Mouse (Mus musculus): Measurements from ENCODE around the gene Insig1.

DNA sequence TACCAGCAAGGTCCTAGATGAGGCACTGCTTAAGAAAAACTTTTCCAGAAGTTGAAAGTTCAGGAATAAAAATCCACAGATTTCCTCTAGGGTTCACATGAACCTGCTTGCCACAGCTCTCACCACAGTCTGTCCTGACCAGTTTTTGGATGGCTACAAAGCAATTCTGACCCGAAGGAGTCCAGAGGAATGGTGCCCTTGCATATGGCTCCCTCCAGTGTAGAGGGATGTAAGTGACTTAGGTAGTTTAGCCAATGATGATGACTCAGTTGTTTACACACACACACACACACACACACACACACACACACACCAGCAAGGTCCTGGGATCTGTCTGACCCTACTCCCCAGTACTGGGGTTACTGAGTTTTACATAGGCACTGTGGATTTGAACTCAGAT, 19.4 kb downstream of the Insig1 start:
- TF ChIP-seq POLR2A (IDR thresholded peaks at IDR 0.05; ENCODE audit: borderline replicate concordance, extremely low read depth, insufficient read depth, insufficient read length, poor library complexity, severe bottlenecking) (no peak), CTCF (IDR thresholded peaks at IDR 0.05; ENCODE audit: borderline replicate concordance, extremely low read depth, insufficient read depth, insufficient read length) (no peak)

Data from brain, embryonic 14.5 days (tissue).